Mouse (Mus musculus): Measurements from ENCODE around the gene Gm49336. TPM values are rescaled to one million over a fixed set of nuclear protein-coding genes. Genes with fewer than 3 reads are reported as not detected.
A peak's percentile ranks its signal among the peaks of the same experiment; 100 is the strongest.

Gm49336 gene
- polyA plus RNA-seq (2016; fragmentation: Nextera tagmentation; extraction: Ambion mirVana), result 44.0 and 62.6 TPM in 2 replicates

- peaks cover 22% of the 10 kb centered on the region for H3K4me1 ChIP-seq (replicated peaks)
- H3K36me3 ChIP-seq, result peaks cover 14% of the 10 kb centered on the region
- H3K9me3 ChIP-seq, result no peaks in the 10 kb centered on the region
- peak within 1 kb of the TSS; percentile 97 for H3K27ac ChIP-seq
- WGBS, result under 1% methylated on average over 62 of the region's 62 CpGs
- DNase-seq (ENCODE audit: low spot score), result peak; percentile 97
- H3K4me3 ChIP-seq, result peak within 1 kb of the TSS; percentile 82
- no peaks in the 10 kb centered on the region for H3K27me3 ChIP-seq (ENCODE audit: insufficient read depth, poor library complexity, severe bottlenecking)
Measured at GRCm38 (mm10) chr14:60251281-60252003, at the start of gene Gm49336, which contains the start of gene Nupl1. Gene Gm49336, minus strand, starts transcription at chr14:60251507. Gene Nupl1, minus strand, starts transcription at chr14:60251431.

GRCm38 (mm10) chr14:60301024-60301423, 49.7 kb upstream of the Gm49336 start:
- Histone ChIP-seq H3K27ac (no peak overlapping the region), H3K4me3 (no peak overlapping the region), H3K9me3 (no peaks in the 10 kb centered on the region), H3K27me3 (ENCODE audit: insufficient read depth, poor library complexity, severe bottlenecking) (no peaks in the 10 kb centered on the region), H3K36me3 (peaks cover 32% of the 10 kb centered on the region), H3K4me1 (replicated peaks) (no peaks in the 10 kb centered on the region)
- DNase-seq (ENCODE audit: low spot score), result no peak
- 74% methylated on average over 6 of the region's 6 CpGs for WGBS

GRCm38 (mm10) chr14:60300224-60300991, 49.1 kb upstream of the Gm49336 start:
- Histone ChIP-seq H3K27ac (no peak overlapping the region), H3K36me3 (peaks cover 32% of the 10 kb centered on the region), H3K9me3 (no peaks in the 10 kb centered on the region), H3K4me1 (replicated peaks) (no peaks in the 10 kb centered on the region), H3K4me3 (no peak overlapping the region), H3K27me3 (ENCODE audit: insufficient read depth, poor library complexity, severe bottlenecking) (no peaks in the 10 kb centered on the region)
- DNase-seq (ENCODE audit: low spot score), result no peak
- WGBS, result 75% methylated on average over 14 of the region's 14 CpGs

- Histone ChIP-seq H3K36me3 (peaks cover 49% of the 10 kb centered on the region), H3K4me1 (replicated peaks) (no peaks in the 10 kb centered on the region), H3K9me3 (no peaks in the 10 kb centered on the region), H3K27me3 (ENCODE audit: insufficient read depth, poor library complexity, severe bottlenecking) (no peaks in the 10 kb centered on the region), H3K4me3 (no peak overlapping the region), H3K27ac (no peak overlapping the region)
- no peak for DNase-seq (ENCODE audit: low spot score)
- 90% methylated on average over 1 of the region's 1 CpGs for WGBS
Measured at GRCm38 (mm10) chr14:60295531-60295930, 44.2 kb upstream of the Gm49336 start.

GRCm38 (mm10) chr14:60290363-60290762, 39.1 kb upstream of the Gm49336 start:
- H3K9me3 ChIP-seq, result no peaks in the 10 kb centered on the region
- WGBS, result 93% methylated on average over 4 of the region's 4 CpGs
- no peaks in the 10 kb centered on the region for H3K27me3 ChIP-seq (ENCODE audit: insufficient read depth, poor library complexity, severe bottlenecking)
- H3K27ac ChIP-seq, result no peak overlapping the region
- DNase-seq (ENCODE audit: low spot score), result no peak
- H3K36me3 ChIP-seq, result peaks cover 37% of the 10 kb centered on the region
- H3K4me3 ChIP-seq, result no peak overlapping the region
- H3K4me1 ChIP-seq (replicated peaks), result no peaks in the 10 kb centered on the region

- Histone ChIP-seq H3K9me3 (no peaks in the 10 kb centered on the region), H3K36me3 (peaks cover 20% of the 10 kb centered on the region), H3K27ac (no peak overlapping the region), H3K4me3 (no peak overlapping the region), H3K27me3 (ENCODE audit: insufficient read depth, poor library complexity, severe bottlenecking) (no peaks in the 10 kb centered on the region), H3K4me1 (replicated peaks) (no peaks in the 10 kb centered on the region)
- DNase-seq (ENCODE audit: low spot score), result no peak
- WGBS, result 90% methylated on average over 7 of the region's 7 CpGs
Measured at GRCm38 (mm10) chr14:60286194-60286863, 35.0 kb upstream of the Gm49336 start.

GRCm38 (mm10) chr14:60275301-60276276, 24.3 kb upstream of the Gm49336 start:
- DNase-seq (ENCODE audit: low spot score), result no peak
- no peaks in the 10 kb centered on the region for H3K36me3 ChIP-seq
- H3K4me3 ChIP-seq, result no peak overlapping the region
- H3K4me1 ChIP-seq (replicated peaks), result no peaks in the 10 kb centered on the region
- no peaks in the 10 kb centered on the region for H3K9me3 ChIP-seq
- 96% methylated on average over 7 of the region's 7 CpGs for WGBS
- H3K27ac ChIP-seq, result no peak overlapping the region
- no peaks in the 10 kb centered on the region for H3K27me3 ChIP-seq (ENCODE audit: insufficient read depth, poor library complexity, severe bottlenecking)

GRCm38 (mm10) chr14:60273346-60273745, 22.0 kb upstream of the Gm49336 start:
- no peak for DNase-seq (ENCODE audit: low spot score)
- no peaks in the 10 kb centered on the region for H3K9me3 ChIP-seq
- H3K27ac ChIP-seq, result no peak overlapping the region
- WGBS, result 75% methylated on average over 6 of the region's 6 CpGs
- no peaks in the 10 kb centered on the region for H3K27me3 ChIP-seq (ENCODE audit: insufficient read depth, poor library complexity, severe bottlenecking)
- H3K4me3 ChIP-seq, result no peak overlapping the region
- H3K36me3 ChIP-seq, result no peaks in the 10 kb centered on the region
- 0 out of 2 replicates have a peak, but pooled peaks cover 3% of the 10 kb centered on the region for H3K4me1 ChIP-seq (replicated peaks)

GRCm38 (mm10) chr14:60269333-60269732, 18.0 kb upstream of the Gm49336 start:
- no peak overlapping the region for H3K4me3 ChIP-seq
- no peak overlapping the region for H3K27ac ChIP-seq
- peaks cover 17% of the 10 kb centered on the region for H3K4me1 ChIP-seq (replicated peaks)
- H3K27me3 ChIP-seq (ENCODE audit: insufficient read depth, poor library complexity, severe bottlenecking), result no peaks in the 10 kb centered on the region
- H3K9me3 ChIP-seq, result no peaks in the 10 kb centered on the region
- WGBS, result 90% methylated on average over 6 of the region's 6 CpGs
- no peak for DNase-seq (ENCODE audit: low spot score)
- H3K36me3 ChIP-seq, result no peaks in the 10 kb centered on the region

GRCm38 (mm10) chr14:60264990-60265876, 13.9 kb upstream of the Gm49336 start, which contains the start of gene Mtmr6:
Gene Mtmr6, plus strand, starts transcription at chr14:60265228.
- no peaks in the 10 kb centered on the region for H3K36me3 ChIP-seq
- no peaks in the 10 kb centered on the region for H3K27me3 ChIP-seq (ENCODE audit: insufficient read depth, poor library complexity, severe bottlenecking)
- peaks cover 17% of the 10 kb centered on the region for H3K4me1 ChIP-seq (replicated peaks)
- peak within 1 kb of the TSS; percentile 82 for H3K4me3 ChIP-seq
- WGBS, result under 1% methylated on average over 51 of the region's 51 CpGs
- H3K9me3 ChIP-seq, result no peaks in the 10 kb centered on the region
- DNase-seq (ENCODE audit: low spot score), result peak; percentile 98
- peak within 1 kb of the TSS; percentile 90 for H3K27ac ChIP-seq

- no peak for DNase-seq (ENCODE audit: low spot score)
- no peaks in the 10 kb centered on the region for H3K36me3 ChIP-seq
- peaks cover 13% of the 10 kb centered on the region for H3K4me1 ChIP-seq (replicated peaks)
- H3K9me3 ChIP-seq, result no peaks in the 10 kb centered on the region
- H3K27ac ChIP-seq, result no peak overlapping the region
- no peaks in the 10 kb centered on the region for H3K27me3 ChIP-seq (ENCODE audit: insufficient read depth, poor library complexity, severe bottlenecking)
- WGBS, result 86% methylated on average over 7 of the region's 7 CpGs
- no peak overlapping the region for H3K4me3 ChIP-seq
Measured at GRCm38 (mm10) chr14:60262316-60262715, 11.0 kb upstream of the Gm49336 start.

All from hindbrain, embryonic 10.5 days (tissue).